Mouse (Mus musculus) telencephalon, adult 2 months (tissue): ENCODE measurements at regions not wholly inside any gene's neighbourhood (a gene's known extent, or its start where the extent isn't known, plus 50 kb on each side); places are given as distances from the start of the nearest gene placed in this dataset.
A peak's percentile ranks its signal among the peaks of the same experiment; 100 is the strongest.
"Not testable (repeated sequence)": the region's sequence is repeated elsewhere in the genome, so short reads cannot be mapped to it uniquely, and the experiment has no call there.

Experiments
- DNase-seq: peaks from one replicate; pipeline ENCODE4 v3.0.0-alpha.2; 2011; ENCODE audit warnings: low read depth, low spot score

DNA sequence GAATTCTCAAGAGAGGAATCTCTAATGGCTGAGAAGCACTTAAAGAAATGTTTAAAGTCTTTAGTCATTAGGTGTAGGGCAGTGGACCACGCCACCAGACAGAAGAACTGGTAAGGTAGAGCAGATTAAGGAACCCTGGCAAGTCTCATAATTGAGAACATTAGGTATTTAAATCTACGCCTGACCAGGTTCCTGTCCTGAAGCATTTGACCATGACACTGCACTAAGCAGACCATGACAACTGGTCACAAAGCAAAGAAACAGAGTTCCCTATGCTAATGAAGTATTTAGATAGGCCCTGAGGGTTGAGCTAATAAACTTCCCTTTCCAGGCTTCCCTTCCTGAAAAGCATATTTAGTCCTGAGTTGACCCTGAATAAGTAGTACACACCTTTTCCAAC is 562.3 kb downstream of the Cdh11 start:
- no peak for DNase-seq

DNA sequence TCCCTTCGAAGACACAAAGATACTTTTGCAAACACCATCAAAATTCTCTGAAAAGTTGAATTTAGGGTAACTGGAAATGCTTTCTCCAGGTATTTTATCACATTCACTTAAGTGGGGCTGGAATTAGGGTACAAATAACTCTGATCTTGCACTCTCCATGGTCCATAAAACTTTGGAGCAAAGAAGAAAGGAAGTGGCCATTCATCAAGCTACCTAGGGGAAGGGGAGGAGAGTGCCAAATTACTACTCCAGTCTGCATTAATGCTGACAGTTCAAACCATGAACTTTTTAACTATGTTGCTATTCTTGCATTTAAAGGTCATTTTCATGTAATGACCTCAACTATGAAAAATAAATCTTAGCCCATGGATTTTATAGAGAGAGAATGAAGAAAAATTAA is 579.8 kb downstream of the Cdh11 start:
- DNase-seq: no peak

DNA sequence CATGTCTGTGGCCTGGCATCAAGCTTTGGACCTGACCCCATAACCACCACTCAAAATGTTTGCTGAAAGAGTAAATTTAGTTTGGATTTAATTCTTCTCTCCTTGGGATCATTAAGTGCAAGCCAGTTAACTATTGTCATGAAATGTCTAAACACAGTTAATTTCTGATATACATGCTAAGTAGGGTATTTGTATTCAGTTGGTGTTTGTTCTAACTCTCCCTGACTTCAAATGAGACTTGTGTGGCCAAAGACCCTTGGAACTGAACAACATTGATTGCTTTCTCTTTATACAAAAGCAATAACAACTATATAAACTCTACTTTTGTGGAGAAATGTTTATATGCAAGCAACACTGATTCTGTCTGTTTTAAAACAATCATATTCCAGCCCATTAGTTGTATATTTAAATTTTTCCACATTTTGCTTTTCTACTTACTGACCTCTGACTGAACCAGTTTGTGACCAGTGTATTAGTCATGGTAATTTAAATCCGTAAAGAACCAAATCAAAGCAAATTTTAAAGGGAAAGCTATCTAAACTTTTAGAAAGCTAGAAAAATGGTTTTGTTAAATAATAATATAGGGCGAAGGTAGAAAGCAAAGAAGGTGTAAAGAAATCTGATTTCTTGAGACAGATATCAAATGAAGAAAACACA is 625.8 kb downstream of the Cdh11 start:
- DNase-seq: no peak

DNA sequence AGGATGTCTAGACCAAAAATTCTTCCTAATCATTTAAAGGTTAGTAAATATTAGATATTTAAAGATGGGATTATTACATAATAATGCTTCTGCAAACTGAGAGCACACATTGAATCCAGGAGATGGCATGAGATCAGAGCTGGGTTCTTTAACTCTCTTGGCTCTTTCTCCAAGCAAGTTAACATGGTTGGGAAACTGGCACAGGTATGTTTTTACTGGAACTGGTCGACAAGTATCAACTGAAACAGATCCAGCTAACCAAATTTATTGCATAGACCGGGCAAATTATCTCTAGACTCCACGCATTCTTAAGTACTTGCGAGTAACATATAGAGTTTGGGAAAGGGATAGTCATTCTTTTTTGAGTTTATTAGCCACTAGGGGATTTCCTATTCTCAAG is 666.8 kb downstream of the Cdh11 start:
- DNase-seq: no peak

DNA sequence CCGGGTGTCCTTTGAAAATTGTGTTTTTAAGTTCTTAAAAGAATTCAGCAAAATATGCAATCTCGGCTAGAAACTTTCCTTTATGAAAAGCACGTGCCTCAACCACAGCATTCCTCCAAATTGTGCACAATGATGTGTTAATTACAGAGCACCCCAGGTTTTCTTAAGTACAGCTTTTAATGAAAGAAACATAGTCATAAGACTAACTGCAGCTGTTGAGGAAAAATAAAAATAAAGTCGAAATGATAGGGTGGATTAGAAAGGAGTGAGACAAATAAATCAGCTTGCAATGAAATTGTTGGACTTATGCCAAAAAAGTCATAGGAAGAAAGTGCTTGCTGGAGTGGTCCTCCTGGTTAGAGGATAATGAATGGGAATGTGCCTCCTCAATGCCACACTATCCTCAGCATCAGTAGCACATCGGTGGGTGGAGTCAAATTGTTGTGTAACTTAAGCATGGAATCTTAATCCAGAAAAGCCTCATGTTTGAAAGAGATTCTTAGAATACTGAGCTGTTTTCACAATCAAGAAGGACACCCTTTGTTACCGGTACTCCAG is 668.5 kb downstream of the Cdh11 start:
- no peak for DNase-seq

- DNase-seq: no peak
These were observed 681.7 kb downstream of the Cdh11 start for GRCm38 (mm10) chr8:102103773-102104172.

- peak; percentile 36 for DNase-seq
These were observed 688.7 kb downstream of the Cdh11 start for GRCm38 (mm10) chr8:102096726-102097125.

DNA sequence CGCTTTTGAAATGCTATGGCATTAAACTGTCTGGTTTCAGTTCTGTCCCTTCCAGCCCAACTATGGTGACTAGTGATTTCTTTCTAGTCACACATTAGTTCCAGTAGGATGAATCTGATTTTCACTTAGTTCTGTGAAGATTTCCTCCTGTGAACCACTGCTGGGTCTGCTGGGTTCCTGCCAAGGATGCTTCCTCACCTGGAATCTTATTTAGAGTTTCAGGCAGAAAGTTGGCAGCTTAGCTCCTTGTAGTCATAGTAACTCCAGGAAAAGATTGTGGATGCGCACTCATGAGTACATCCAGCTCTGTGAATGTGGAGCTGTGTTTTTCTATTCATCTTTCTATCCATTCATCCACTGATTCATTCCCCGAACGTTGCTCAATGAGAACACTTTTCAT is 699.5 kb downstream of the Cdh11 start:
- DNase-seq: peak; percentile 54

DNA sequence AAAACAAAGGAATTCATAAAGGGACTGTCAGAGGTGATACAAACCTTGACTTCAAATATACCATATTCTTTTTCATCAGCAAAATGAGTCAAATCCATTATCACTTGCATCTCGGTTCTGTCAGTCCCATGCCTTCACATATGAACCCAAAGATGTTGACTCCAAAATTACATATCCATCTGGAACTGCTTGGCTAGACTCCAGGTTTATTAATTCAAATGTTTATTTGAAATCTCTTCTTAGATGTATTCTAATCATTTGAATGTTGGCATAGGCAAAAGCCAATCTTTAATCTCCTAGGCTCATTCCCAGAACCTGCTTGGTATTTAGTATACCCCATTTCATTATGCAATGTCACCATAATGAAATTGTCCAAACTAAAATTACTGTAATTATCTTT is 709.8 kb downstream of the Cdh11 start:
- DNase-seq: no peak

GRCm38 (mm10) chr8:102064137-102064536 is 721.3 kb downstream of the Cdh11 start:
- no peak for DNase-seq

GRCm38 (mm10) chr8:102053429-102053828 is 732.0 kb downstream of the Cdh11 start:
- DNase-seq: no peak

DNA sequence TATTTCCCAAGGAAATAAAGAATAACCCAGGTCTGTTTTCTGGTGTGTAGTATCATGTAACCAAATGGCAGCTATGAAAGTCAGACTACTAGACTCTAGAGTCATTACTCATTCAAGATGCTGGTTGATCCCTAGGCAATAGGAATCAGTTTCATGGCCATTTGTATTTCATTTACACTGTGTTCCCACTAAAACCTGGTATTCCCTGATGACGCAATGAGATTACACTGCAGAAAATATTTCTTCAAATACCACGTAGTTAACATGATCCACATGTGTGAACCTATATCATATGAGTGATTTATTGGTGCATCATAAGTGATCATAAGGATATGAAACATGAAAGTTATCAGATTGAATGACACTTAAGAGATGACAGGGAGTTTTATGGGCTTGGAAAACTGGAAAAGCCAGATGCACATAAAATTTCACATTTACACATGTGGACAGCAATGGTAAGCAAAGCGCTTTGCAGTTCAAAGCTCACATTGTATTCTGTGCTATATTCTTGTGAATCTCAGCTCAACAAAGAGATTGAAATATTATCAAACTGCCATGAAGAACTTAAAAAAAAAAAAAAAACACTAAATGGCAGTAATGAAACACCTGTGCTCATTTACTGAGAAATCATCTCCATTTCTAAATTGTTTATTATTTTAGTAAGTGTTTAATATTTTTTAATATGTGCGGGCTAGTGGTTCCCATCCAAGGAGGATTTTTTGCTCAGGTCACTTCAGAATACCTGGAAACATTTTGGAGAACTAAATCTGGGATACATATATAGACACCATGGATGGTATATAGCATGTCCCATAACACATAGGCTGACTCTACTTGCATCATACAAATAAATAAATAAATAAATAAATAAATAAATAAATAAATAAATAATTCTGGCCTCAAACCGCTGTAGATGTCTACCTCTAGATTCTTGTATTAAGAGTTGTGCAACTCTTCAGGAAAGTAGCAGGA is 758.2 kb downstream of the Cdh11 start:
- DNase-seq: no peak

DNA sequence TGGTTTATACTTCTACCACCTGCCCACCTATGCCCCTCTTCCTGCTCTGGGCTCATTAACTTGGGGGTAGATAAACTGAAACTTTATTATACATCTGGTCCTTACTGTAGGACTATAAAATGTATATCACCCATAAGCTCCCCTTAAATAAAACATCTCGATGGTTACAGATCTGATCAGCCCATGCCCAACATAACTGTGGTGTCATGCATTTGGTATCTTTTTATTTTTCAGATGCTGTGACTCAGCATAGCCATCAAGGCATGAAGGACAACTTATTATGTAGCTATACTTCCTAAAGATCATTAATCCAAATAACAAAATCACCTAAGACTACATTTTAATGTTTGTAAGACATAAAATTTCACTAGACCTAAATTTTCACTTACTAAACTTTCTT is 761.0 kb downstream of the Cdh11 start:
- no peak for DNase-seq

DNA sequence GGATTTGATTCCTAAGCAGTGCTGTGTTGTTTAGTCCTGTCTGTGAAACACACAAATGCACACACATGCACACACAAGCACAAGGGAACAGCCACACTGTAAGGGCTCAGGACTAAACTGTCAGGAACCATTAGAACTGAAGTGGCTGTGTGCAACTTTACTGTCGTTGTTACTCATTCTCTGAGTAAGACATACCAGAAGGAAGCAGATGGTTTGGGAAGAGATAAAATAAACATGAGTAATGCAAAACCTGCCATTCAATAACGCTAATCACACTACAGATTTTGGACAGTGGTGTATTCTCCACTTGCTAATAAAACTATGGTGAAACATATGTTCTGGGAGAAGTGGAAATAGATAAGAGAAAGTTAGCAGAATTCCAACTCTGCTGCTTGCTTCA is 767.7 kb downstream of the Cdh11 start:
- DNase-seq: peak; percentile 11

GRCm38 (mm10) chr8:102000326-102001016 is 785.0 kb downstream of the Cdh11 start:
- peak; percentile 78 for DNase-seq

GRCm38 (mm10) chr8:101996761-101997160 is 788.7 kb downstream of the Cdh11 start:
- DNase-seq: not testable (repeated sequence)

DNA sequence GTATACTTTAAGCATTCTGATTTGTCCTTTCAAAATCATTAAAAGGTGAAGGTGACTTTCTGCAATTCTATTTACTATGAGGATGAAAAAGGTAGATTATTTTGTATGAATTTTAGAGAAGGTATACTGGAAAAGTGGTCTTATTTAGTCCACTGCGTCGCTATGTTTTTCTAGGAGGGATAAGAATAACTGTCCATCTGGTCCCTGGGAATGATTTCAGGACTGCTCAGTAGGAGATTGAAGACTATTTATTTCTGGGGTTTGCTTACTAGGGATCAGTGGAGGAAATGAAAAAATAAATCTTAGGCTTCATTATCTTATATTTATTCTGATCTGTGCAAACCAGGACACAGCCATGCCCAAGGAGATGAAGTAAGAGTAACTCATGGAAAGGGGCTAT is 828.6 kb downstream of the Cdh11 start:
- peak; percentile 18 for DNase-seq

- no peak for DNase-seq
These were observed 834.8 kb downstream of the Cdh11 start for GRCm38 (mm10) chr8:101950599-101950998.

- DNase-seq: no peak
These were observed 847.6 kb downstream of the Cdh11 start for GRCm38 (mm10) chr8:101937859-101938258.

GRCm38 (mm10) chr8:101913665-101914064 is 871.8 kb downstream of the Cdh11 start:
- peak; percentile 73 for DNase-seq
